Mouse (Mus musculus): ENCODE data around the gene Qrich2. TPM values are rescaled to one million over a fixed set of nuclear protein-coding genes. Genes with fewer than 3 reads are reported as not detected.

The Qrich2 gene
- polyA plus RNA-seq, 1 experiment from 2014 or later, result not detected

DNA sequence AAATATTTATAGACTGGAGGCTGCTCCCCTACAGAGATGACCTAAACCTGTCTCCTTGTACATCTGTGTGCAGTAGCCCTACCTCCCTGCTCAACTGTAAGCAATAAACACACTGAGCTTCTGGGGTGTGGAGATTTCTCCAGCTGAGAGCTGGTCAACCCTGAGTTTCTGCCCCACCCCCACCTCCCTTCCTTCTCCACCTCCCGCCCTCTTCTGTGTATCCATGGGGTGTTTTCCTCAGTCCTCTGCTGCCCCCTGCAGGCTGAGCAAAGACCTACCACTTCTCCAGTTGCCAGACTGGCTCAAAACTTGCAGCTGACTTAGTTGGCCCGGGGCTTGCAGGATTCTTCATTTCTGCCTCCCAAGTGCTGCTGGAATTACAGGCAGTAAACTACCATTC, 2.2 kb downstream of the Qrich2 start:
- Histone ChIP-seq H3K9ac (no peak overlapping the region), H3K4me3 (no peak overlapping the region), H3K27ac (no peak overlapping the region), H3K4me2 (no peak overlapping the region), H3K9me3 (no peaks in the 10 kb centered on the region), H3K36me3 (no peaks in the 10 kb centered on the region), H3K27me3 (no peaks in the 10 kb centered on the region; the same call in 1 of the 2 replicates), H3K4me1 (0 out of 2 replicates have a peak, but pooled peaks cover 3% of the 10 kb centered on the region)
- 4% methylated on average over 2 of the region's 2 CpGs for WGBS
- ATAC-seq (ENCODE audit: borderline replicate concordance, extremely low read depth, low FRiP score, low TSS enrichment), result peak; percentile 73

DNA sequence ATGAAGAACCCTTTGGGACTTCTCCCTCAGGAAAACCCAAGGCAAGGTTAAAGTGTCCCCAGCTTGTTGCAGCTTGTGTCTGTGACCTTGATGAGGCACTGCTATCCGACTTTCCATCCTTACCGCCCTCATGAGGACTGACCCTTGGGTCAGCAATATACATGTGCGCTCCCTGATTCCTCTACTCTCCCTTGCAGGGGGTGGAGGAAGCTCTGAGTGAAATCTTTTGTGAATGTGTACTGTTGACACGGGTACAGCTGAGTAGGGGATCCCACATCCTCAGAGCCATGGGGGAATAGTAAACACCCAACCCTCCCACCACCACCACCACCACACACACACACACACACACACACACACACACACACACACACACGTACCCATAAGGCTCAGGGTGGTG, 2.7 kb downstream of the Qrich2 start:
- Histone ChIP-seq H3K9me3 (no peaks in the 10 kb centered on the region), H3K9ac (no peak overlapping the region), H3K4me3 (no peak overlapping the region), H3K36me3 (no peaks in the 10 kb centered on the region), H3K4me2 (no peak overlapping the region), H3K27ac (no peak overlapping the region), H3K4me1 (0 out of 2 replicates have a peak, but pooled peaks cover 3% of the 10 kb centered on the region), H3K27me3 (no peaks in the 10 kb centered on the region; the same call in 1 of the 2 replicates)
- WGBS, result 54% methylated on average over 5 of the region's 5 CpGs
- ATAC-seq (ENCODE audit: borderline replicate concordance, extremely low read depth, low FRiP score, low TSS enrichment), result 0 out of 2 replicates have a peak, but pooled peaks have one; percentile 8

DNA sequence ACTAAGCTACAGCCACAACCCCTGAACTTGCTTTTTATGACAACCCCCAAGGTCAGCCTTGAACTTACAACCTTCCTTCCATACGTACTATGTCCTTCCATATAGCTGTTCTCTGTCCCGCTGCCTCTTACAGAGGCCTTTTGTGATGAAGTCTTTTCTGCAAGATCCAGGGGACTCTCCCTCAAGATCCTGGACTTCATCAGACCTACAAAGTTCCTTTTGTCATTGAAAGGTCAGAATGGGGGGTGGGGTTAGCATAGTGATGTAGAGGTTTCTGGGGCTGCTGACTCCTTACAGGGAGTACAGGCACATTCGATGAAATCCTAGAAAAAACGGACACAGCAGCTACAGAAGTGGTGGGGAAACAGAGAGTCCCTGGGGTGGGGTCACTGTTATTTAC, 6.3 kb downstream of the Qrich2 start:
- no peak overlapping the region for H3K9ac ChIP-seq
- H3K4me3 ChIP-seq, result no peak overlapping the region
- H3K36me3 ChIP-seq, result no peaks in the 10 kb centered on the region
- no peaks in the 10 kb centered on the region for H3K9me3 ChIP-seq
- no peak for ATAC-seq (ENCODE audit: borderline replicate concordance, extremely low read depth, low FRiP score, low TSS enrichment)
- WGBS, result 67% methylated on average over 4 of the region's 4 CpGs
- no peaks in the 10 kb centered on the region; the same call in 1 of the 2 replicates for H3K27me3 ChIP-seq
- H3K4me1 ChIP-seq, result 0 out of 2 replicates have a peak, but pooled peaks cover 3% of the 10 kb centered on the region
- H3K4me2 ChIP-seq, result no peak overlapping the region
- H3K27ac ChIP-seq, result no peak overlapping the region

DNA sequence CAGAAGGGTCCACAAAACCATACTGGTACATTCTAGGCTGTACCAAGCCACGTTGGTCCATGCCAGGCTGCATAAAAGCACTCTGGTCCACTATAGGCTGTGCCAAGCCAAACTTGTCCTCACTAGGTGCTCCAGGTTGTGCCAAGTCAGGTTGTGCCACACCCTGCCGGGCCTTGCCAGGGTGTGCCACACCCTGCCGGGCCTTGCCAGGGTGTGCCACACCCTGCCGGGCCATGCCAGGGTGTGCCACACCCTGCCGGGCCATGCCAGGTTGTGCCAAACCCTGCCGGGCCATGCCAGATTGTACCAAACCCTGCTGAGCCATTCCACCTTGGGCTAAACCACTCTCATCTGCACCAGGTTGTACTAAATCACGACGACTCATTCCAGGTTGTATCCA, 9.8 kb downstream of the Qrich2 start:
- Histone ChIP-seq H3K9me3 (no peaks in the 10 kb centered on the region), H3K4me1 (no peaks in the 10 kb centered on the region), H3K4me3 (no peak overlapping the region), H3K27me3 (no peaks in the 10 kb centered on the region; the same call in 1 of the 2 replicates), H3K4me2 (no peak overlapping the region), H3K36me3 (no peaks in the 10 kb centered on the region), H3K27ac (no peak overlapping the region), H3K9ac (no peak overlapping the region)
- no peak for ATAC-seq (ENCODE audit: borderline replicate concordance, extremely low read depth, low FRiP score, low TSS enrichment)
- 79% methylated on average over 8 of the region's 8 CpGs for WGBS

DNA sequence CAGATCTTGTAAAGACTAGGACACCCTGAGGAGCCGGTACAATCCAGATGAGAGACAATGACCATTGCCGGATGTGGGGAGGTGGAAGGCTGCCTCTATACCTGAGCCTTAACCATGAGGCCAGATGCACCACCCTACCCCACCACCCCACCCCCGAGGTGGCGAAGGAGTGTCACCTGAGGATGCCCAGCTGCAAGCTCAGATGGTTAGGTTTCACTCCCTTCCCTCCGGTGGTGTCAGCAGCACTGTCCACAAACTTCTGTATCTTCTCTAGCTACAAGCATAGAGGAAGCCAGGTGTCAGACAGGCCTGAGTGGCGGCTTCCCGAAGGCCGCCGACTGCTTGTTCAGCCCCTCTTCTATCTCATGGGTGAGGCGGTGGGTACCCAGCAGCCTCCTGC, 12.2 kb downstream of the Qrich2 start:
- Histone ChIP-seq H3K4me3 (no peak overlapping the region), H3K4me1 (no peaks in the 10 kb centered on the region), H3K9ac (no peak overlapping the region), H3K36me3 (no peaks in the 10 kb centered on the region), H3K27ac (no peak overlapping the region), H3K4me2 (no peak overlapping the region), H3K9me3 (no peaks in the 10 kb centered on the region), H3K27me3 (no peaks in the 10 kb centered on the region; the same call in 1 of the 2 replicates)
- WGBS, result 80% methylated on average over 10 of the region's 10 CpGs
- ATAC-seq (ENCODE audit: borderline replicate concordance, extremely low read depth, low FRiP score, low TSS enrichment), result no peak

DNA sequence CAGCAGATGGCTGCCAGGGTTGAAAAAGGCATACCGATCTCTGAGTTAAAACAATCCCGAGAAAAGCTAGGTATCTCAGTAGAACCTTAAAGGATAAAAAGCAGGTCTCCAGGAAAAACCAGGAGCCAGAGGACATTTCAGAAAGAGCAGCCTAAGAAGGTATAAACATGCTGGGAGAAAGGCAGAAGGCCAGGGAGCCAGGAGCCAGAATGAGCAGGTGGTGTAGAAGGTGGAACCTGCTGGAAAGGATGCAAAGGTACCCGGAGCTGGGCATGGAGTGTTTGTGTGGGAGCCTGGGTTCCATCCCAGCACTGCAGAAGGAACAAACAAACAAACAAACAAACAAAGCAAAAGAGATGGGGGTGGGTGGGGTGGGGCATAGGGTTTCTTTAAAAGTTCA, 16.7 kb downstream of the Qrich2 start:
- no peak for ATAC-seq (ENCODE audit: borderline replicate concordance, extremely low read depth, low FRiP score, low TSS enrichment)

DNA sequence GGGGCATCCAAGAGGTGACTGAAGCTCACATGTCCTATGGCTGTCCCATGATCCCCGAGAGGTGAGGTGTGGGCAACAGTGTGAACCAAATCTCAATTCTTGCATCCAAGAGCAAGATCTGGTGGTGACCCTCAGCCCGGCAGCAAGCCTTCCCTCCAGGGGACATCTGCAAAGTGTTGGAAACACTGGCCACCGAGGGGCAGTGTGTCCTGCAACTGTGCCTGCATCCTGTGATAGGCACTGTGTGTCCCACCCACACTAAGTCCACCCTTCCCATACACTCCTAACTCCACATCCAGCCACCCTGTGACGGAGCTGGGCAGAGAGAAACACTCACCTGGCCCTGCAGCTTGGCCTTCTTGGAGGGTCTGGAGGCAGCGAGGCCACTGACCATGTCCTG, 18.2 kb downstream of the Qrich2 start:
- H3K9ac ChIP-seq, result no peak overlapping the region
- peaks cover 22% of the 10 kb centered on the region for H3K27me3 ChIP-seq
- no peaks in the 10 kb centered on the region for H3K36me3 ChIP-seq
- no peak overlapping the region for H3K27ac ChIP-seq
- 65% methylated on average over 5 of the region's 5 CpGs for WGBS
- H3K9me3 ChIP-seq, result no peaks in the 10 kb centered on the region
- H3K4me1 ChIP-seq, result peaks cover 8% of the 10 kb centered on the region
- ATAC-seq (ENCODE audit: borderline replicate concordance, extremely low read depth, low FRiP score, low TSS enrichment), result no peak
- no peak overlapping the region for H3K4me2 ChIP-seq
- no peak overlapping the region for H3K4me3 ChIP-seq

More for the DNA sequence above, 16.7 kb downstream of the Qrich2 start:
- Histone ChIP-seq H3K36me3 (no peaks in the 10 kb centered on the region), H3K27ac (no peak overlapping the region), H3K9me3 (no peaks in the 10 kb centered on the region), H3K9ac (no peak overlapping the region), H3K4me1 (peaks cover 8% of the 10 kb centered on the region), H3K4me3 (no peak overlapping the region), H3K4me2 (no peak overlapping the region), H3K27me3 (peaks cover 22% of the 10 kb centered on the region)
- 86% methylated on average over 3 of the region's 3 CpGs for WGBS

DNA sequence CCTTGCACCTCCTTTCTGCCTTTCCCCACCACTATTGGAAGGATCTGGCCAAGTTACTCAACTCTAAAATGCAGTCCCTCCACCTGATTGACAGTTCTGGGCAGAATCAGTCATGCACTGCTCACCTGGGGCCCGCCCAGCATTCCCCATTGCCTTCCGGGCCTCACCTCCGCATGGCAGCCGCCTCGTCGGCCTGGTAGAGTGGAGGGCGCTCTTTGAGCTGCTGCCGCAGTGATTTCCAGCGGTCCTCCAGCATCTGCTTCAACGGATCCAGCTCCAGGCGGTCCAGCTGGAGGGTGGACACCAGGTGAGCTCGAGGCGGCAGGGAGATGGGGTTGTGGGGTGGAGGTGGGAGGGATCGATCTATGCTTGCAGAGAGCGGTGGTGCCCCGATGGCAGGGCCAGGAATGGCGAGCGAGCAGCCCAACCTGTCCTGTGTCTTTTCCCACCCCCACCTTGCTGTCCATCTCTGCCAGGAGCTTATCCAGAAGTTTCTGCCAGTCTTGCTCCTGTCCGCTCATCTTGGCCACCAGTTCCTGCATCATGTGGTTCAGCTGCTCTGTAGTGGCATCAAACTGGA, 19.6 kb downstream of the Qrich2 start:
- WGBS, result 15% methylated on average over 19 of the region's 19 CpGs
- Histone ChIP-seq H3K4me1 (peaks cover 8% of the 10 kb centered on the region), H3K9me3 (no peaks in the 10 kb centered on the region), H3K36me3 (no peaks in the 10 kb centered on the region), H3K9ac (no peak overlapping the region; the same call in 1 of the 2 replicates), H3K4me2 (peak overlapping the region; percentile 42), H3K27me3 (peaks cover 22% of the 10 kb centered on the region), H3K27ac (no peak overlapping the region), H3K4me3 (no peak overlapping the region)
- peak; percentile 2; the same call in 1 of the 2 replicates for ATAC-seq (ENCODE audit: borderline replicate concordance, extremely low read depth, low FRiP score, low TSS enrichment)

DNA sequence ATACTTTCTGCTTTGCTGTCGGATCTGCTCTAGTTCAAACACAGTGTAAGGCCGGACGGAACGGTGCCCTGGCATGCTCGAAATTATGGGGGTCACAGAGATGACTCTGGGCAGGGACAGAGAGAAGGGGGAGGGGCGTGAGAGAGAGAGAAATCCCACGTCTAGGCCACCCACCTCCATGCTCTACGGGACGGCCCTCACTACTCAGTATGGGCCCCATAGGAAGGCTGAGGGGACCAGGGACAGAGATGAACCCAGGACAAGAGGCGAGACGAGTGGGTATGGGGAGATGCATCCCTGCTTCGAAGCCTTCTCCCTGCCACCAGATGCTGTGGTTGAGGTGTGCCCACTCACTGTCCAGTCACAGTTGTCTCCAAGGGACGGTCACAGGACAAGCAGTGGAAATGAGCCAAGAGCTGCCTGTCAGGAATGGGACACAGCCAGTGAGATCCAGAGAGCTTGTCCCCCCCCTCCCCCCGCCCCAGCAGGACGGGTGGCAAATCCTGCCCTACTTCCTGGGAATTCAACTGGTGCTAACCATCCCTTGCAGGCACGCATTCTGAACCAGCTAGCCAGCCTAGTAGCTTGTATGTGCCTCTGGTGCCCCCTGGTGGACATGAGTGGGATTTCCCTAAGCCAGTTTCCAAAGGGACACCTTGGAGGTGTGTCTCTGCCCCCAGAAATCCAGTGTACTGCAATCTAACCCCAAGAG, 20.3 kb downstream of the Qrich2 start:
- no peak overlapping the region for H3K27ac ChIP-seq
- 20% methylated on average over 16 of the region's 16 CpGs for WGBS
- peak; percentile 52 for ATAC-seq (ENCODE audit: borderline replicate concordance, extremely low read depth, low FRiP score, low TSS enrichment)
- H3K36me3 ChIP-seq, result no peaks in the 10 kb centered on the region
- H3K4me3 ChIP-seq, result no peak overlapping the region
- H3K4me1 ChIP-seq, result peaks cover 8% of the 10 kb centered on the region
- H3K27me3 ChIP-seq, result peaks cover 22% of the 10 kb centered on the region
- no peak overlapping the region for H3K9ac ChIP-seq
- peak overlapping the region; percentile 42; the same call in 1 of the 2 replicates for H3K4me2 ChIP-seq
- H3K9me3 ChIP-seq, result no peaks in the 10 kb centered on the region

DNA sequence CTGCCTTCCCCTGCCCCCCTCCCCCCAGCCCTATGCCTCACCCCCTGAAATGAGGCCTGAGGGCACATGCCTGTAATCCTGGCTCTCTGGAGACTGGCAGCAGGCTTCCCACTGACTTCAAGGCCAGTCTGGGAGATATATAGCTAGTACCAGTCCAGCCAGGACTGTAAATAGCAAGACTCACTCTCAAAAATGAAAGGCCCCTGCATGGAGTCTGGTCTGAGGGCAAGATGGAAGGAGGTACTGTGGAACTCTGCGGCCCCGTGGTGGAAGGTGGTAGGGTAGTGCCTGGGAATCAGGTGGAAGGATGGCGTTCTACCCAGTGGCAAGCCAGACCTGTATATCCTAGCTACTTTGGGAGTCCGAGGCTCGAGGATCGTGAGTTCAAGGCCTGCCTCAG, 22.1 kb downstream of the Qrich2 start:
- 89% methylated on average over 6 of the region's 6 CpGs for WGBS
- Histone ChIP-seq H3K4me2 (no peak overlapping the region), H3K4me3 (no peak overlapping the region), H3K27me3 (peaks cover 22% of the 10 kb centered on the region), H3K4me1 (peaks cover 20% of the 10 kb centered on the region), H3K36me3 (peaks cover 7% of the 10 kb centered on the region), H3K9me3 (no peaks in the 10 kb centered on the region), H3K27ac (no peak overlapping the region), H3K9ac (no peak overlapping the region)
- no peak for ATAC-seq (ENCODE audit: borderline replicate concordance, extremely low read depth, low FRiP score, low TSS enrichment)

DNA sequence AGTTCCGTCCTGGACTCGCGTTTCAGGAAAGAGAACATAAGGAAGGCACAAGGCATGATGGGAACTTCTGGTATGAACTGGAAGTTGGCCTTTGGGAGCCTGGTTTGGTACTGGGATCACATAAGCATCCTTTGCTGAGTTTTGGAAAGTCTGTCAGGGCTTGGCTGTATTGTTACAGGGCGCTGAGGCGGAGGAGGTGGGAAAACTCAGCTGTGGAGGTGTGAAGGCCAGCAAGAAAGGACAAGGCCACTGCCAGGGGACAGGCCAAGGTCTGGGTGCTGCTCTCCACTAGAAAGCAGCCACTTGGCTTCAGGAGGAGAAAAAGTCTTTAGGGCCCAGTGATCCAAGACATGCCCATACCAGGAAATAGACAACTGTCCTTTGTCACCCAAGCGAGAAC, 22.7 kb downstream of the Qrich2 start:
- Histone ChIP-seq H3K4me3 (no peak overlapping the region), H3K9me3 (no peaks in the 10 kb centered on the region), H3K27ac (no peak overlapping the region), H3K4me1 (peaks cover 20% of the 10 kb centered on the region), H3K9ac (no peak overlapping the region), H3K36me3 (peaks cover 9% of the 10 kb centered on the region), H3K4me2 (no peak overlapping the region), H3K27me3 (peaks cover 22% of the 10 kb centered on the region)
- ATAC-seq (ENCODE audit: borderline replicate concordance, extremely low read depth, low FRiP score, low TSS enrichment), result no peak
- WGBS, result 79% methylated on average over 6 of the region's 6 CpGs

DNA sequence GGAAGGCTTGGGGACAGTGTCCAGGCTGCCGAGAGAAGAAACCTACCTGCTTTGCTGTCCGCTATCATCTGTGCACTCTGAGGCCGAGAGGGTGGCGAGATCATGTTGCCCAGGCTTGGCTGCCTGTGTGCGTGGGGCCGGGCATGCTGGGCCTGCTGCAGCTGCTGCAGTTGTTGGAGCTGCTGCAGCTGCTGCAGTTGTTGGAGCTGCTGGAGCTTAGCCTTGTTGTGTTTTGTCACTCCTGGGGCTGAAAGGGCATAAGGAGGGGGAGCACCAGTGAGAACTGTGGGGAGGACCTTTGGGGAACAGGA, 23.2 kb downstream of the Qrich2 start:
- Histone ChIP-seq H3K27me3 (peaks cover 17% of the 10 kb centered on the region), H3K9ac (no peak overlapping the region), H3K4me2 (no peak overlapping the region), H3K4me1 (peaks cover 20% of the 10 kb centered on the region), H3K36me3 (peaks cover 9% of the 10 kb centered on the region), H3K27ac (no peak overlapping the region), H3K4me3 (no peak overlapping the region), H3K9me3 (no peaks in the 10 kb centered on the region)
- 56% methylated on average over 6 of the region's 6 CpGs for WGBS
- ATAC-seq (ENCODE audit: borderline replicate concordance, extremely low read depth, low FRiP score, low TSS enrichment), result no peak

Measured in lung, embryonic 15.5 days (tissue).